Mouse (Mus musculus) limb, embryonic 11.5 days (tissue): Measurements from ENCODE around the gene Rprd1b. TPM values are rescaled to one million over a fixed set of nuclear protein-coding genes. Genes with fewer than 3 reads are reported as not detected.

ENCODE experiments used
- ATAC-seq: fragments of 200-750 bp; cut with Nextera tagmentation; 2 replicates; pipeline ENCODE4 v1.8.0; 2017; ENCODE audit warnings: low read depth; ENCODE audit not compliant: insufficient number of reproducible peaks, low FRiP score, low TSS enrichment
- DNase-seq: peaks from one replicate; pipeline ENCODE4 v3.0.0-alpha.2; 2015; ENCODE audit warnings: low spot score
- H3K27ac ChIP-seq: fragments of 300-500 bp; sonication (generic); replicated peaks from 2 replicates; pipeline ENCODE4 v1.5.1; 2014; ENCODE audit warnings: low read depth, mild to moderate bottlenecking, low read length
- H3K27me3 ChIP-seq: fragments of 300-500 bp; sonication (generic); 2 replicates; pipeline ENCODE4 v1.6.1; 2014; ENCODE audit warnings: mild to moderate bottlenecking, low read length, mixed read lengths; ENCODE audit not compliant: control insufficient read depth, insufficient read depth
- H3K36me3 ChIP-seq: fragments of 300-500 bp; sonication (generic); 2 replicates; pipeline ENCODE4 v1.6.1; 2014; ENCODE audit warnings: mild to moderate bottlenecking, low read length, moderate library complexity, mixed read lengths; ENCODE audit not compliant: control insufficient read depth, insufficient read depth
- H3K4me1 ChIP-seq: fragments of 300-500 bp; sonication (generic); 2 replicates; pipeline ENCODE4 v1.6.1; 2014; ENCODE audit warnings: low read length, mixed read lengths; ENCODE audit not compliant: control insufficient read depth, insufficient read depth
- H3K4me2 ChIP-seq: fragments of 300-500 bp; sonication (generic); 2 replicates; pipeline ENCODE4 v1.6.1; 2014; ENCODE audit warnings: low read depth, mild to moderate bottlenecking, moderate library complexity; ENCODE audit not compliant: severe bottlenecking
- H3K4me3 ChIP-seq: fragments of 300-500 bp; sonication (generic); 2 replicates; pipeline ENCODE4 v1.5.1; 2014; ENCODE audit warnings: low read depth, low read length
- H3K9ac ChIP-seq: fragments of 300-500 bp; sonication (generic); 2 replicates; pipeline ENCODE4 v1.6.1; 2014; ENCODE audit warnings: mild to moderate bottlenecking, low read length
- H3K9me3 ChIP-seq: fragments of 300-500 bp; sonication (generic); 2 replicates; pipeline ENCODE4 v1.6.1; 2016; ENCODE audit warnings: low read length; ENCODE audit not compliant: control insufficient read depth
- WGBS: fragments of 180-500 bp; shearing (Covaris S2); extraction: QIAGEN DNeasy Blood & Tissue Kit; methylation state at CpG from one replicate; pipeline ENCODE4 v1.1.7; 2014; 5-methylcytosine and 5-hydroxymethylcytosine counted together
- polyA plus RNA-seq: library from polyadenylated mRNA; unstranded; fragments of >200 nt; fragmentation: Nextera tagmentation; extraction: Ambion mirVana; gene quantifications from 2 replicates; pipeline ENCODE4 v1.2.1, GENCODE M21; 2014

The Rprd1b gene
- polyA plus RNA-seq, 1 experiment from 2014 or later = 64.7 TPM

GRCm38 (mm10) chr2:158076690-158077089 lies 48.4 kb downstream of the Rprd1b start:
- no peaks in the 10 kb centered on the region for H3K27me3 ChIP-seq
- no peak overlapping the region for H3K9ac ChIP-seq
- H3K4me2 ChIP-seq = no peak overlapping the region
- H3K36me3 ChIP-seq = peaks cover 11% of the 10 kb centered on the region
- no peak overlapping the region for H3K4me3 ChIP-seq
- H3K9me3 ChIP-seq = no peaks in the 10 kb centered on the region
- WGBS = 88% methylated on average over 6 of the region's 6 CpGs
- H3K4me1 ChIP-seq = no peaks in the 10 kb centered on the region
- no peak overlapping the region for H3K27ac ChIP-seq
- ATAC-seq (no peak), DNase-seq (no peak)

GRCm38 (mm10) chr2:158077981-158078380 lies 49.7 kb downstream of the Rprd1b start:
- WGBS = 43% methylated on average over 2 of the region's 2 CpGs
- H3K27ac ChIP-seq = no peak overlapping the region
- H3K9ac ChIP-seq = no peak overlapping the region
- H3K36me3 ChIP-seq = peaks cover 11% of the 10 kb centered on the region
- ATAC-seq (no peak), DNase-seq (no peak)
- no peak overlapping the region for H3K4me2 ChIP-seq
- no peaks in the 10 kb centered on the region for H3K4me1 ChIP-seq
- H3K4me3 ChIP-seq = no peak overlapping the region
- no peaks in the 10 kb centered on the region for H3K27me3 ChIP-seq
- no peaks in the 10 kb centered on the region for H3K9me3 ChIP-seq

GRCm38 (mm10) chr2:158078971-158079370 lies 50.7 kb downstream of the Rprd1b start:
- 89% methylated on average over 7 of the region's 7 CpGs for WGBS
- H3K4me1 ChIP-seq = no peaks in the 10 kb centered on the region
- H3K4me2 ChIP-seq = no peak overlapping the region
- no peak overlapping the region for H3K4me3 ChIP-seq
- no peak overlapping the region for H3K27ac ChIP-seq
- peaks cover 11% of the 10 kb centered on the region for H3K36me3 ChIP-seq
- no peak for ATAC-seq
- no peaks in the 10 kb centered on the region for H3K27me3 ChIP-seq
- H3K9ac ChIP-seq = no peak overlapping the region
- H3K9me3 ChIP-seq = no peaks in the 10 kb centered on the region
- DNase-seq = no peak

GRCm38 (mm10) chr2:158079843-158080395 lies 51.6 kb downstream of the Rprd1b start:
- WGBS = 68% methylated on average over 9 of the region's 9 CpGs
- H3K27me3 ChIP-seq = no peaks in the 10 kb centered on the region
- no peaks in the 10 kb centered on the region for H3K4me1 ChIP-seq
- no peak overlapping the region for H3K4me2 ChIP-seq
- no peak for DNase-seq
- H3K36me3 ChIP-seq = peaks cover 11% of the 10 kb centered on the region
- H3K4me3 ChIP-seq = no peak overlapping the region
- ATAC-seq = no peak
- no peak overlapping the region for H3K27ac ChIP-seq
- H3K9me3 ChIP-seq = no peaks in the 10 kb centered on the region
- H3K9ac ChIP-seq = no peak overlapping the region

- peaks cover 9% of the 10 kb centered on the region for H3K36me3 ChIP-seq
- no peak overlapping the region for H3K4me3 ChIP-seq
- ATAC-seq (no peak), DNase-seq (no peak)
- H3K4me2 ChIP-seq = no peak overlapping the region
- no peaks in the 10 kb centered on the region for H3K9me3 ChIP-seq
- H3K9ac ChIP-seq = no peak overlapping the region
- H3K27me3 ChIP-seq = no peaks in the 10 kb centered on the region
- no peak overlapping the region for H3K27ac ChIP-seq
- H3K4me1 ChIP-seq = no peaks in the 10 kb centered on the region
- 90% methylated on average over 9 of the region's 9 CpGs for WGBS
These were observed 52.4 kb downstream of the Rprd1b start for GRCm38 (mm10) chr2:158080622-158081241.

- H3K4me2 ChIP-seq = no peak overlapping the region
- WGBS = 70% methylated on average over 8 of the region's 8 CpGs
- H3K4me1 ChIP-seq = no peaks in the 10 kb centered on the region
- H3K9ac ChIP-seq = no peak overlapping the region
- no peaks in the 10 kb centered on the region for H3K36me3 ChIP-seq
- no peaks in the 10 kb centered on the region for H3K27me3 ChIP-seq
- H3K9me3 ChIP-seq = no peaks in the 10 kb centered on the region
- ATAC-seq (no peak), DNase-seq (no peak)
- no peak overlapping the region for H3K4me3 ChIP-seq
- no peak overlapping the region for H3K27ac ChIP-seq
These were observed 56.2 kb downstream of the Rprd1b start for GRCm38 (mm10) chr2:158084486-158084885.

GRCm38 (mm10) chr2:158090096-158090495 lies 61.8 kb downstream of the Rprd1b start:
- H3K27ac ChIP-seq = no peak overlapping the region
- no peak overlapping the region for H3K4me3 ChIP-seq
- H3K4me2 ChIP-seq = no peak overlapping the region
- 88% methylated on average over 4 of the region's 4 CpGs for WGBS
- no peak overlapping the region for H3K9ac ChIP-seq
- no peaks in the 10 kb centered on the region for H3K4me1 ChIP-seq
- no peaks in the 10 kb centered on the region for H3K27me3 ChIP-seq
- ATAC-seq (no peak), DNase-seq (no peak)
- no peaks in the 10 kb centered on the region for H3K9me3 ChIP-seq
- no peaks in the 10 kb centered on the region for H3K36me3 ChIP-seq

- Histone ChIP-seq H3K9ac (no peak overlapping the region), H3K9me3 (no peaks in the 10 kb centered on the region), H3K4me2 (no peak overlapping the region), H3K27ac (no peak overlapping the region), H3K4me1 (no peaks in the 10 kb centered on the region), H3K27me3 (no peaks in the 10 kb centered on the region), H3K36me3 (no peaks in the 10 kb centered on the region), H3K4me3 (no peak overlapping the region)
- DNase-seq (no peak), ATAC-seq (no peak; the same call in 1 of the 2 replicates)
- WGBS = 71% methylated on average over 5 of the region's 5 CpGs
These were observed 65.0 kb downstream of the Rprd1b start for GRCm38 (mm10) chr2:158093345-158093744.

- Histone ChIP-seq H3K27ac (no peak overlapping the region), H3K4me1 (no peaks in the 10 kb centered on the region), H3K36me3 (no peaks in the 10 kb centered on the region), H3K9me3 (no peaks in the 10 kb centered on the region), H3K4me2 (no peak overlapping the region), H3K27me3 (no peaks in the 10 kb centered on the region), H3K4me3 (no peak overlapping the region), H3K9ac (no peak overlapping the region)
- WGBS = 86% methylated on average over 7 of the region's 7 CpGs
- ATAC-seq (no peak), DNase-seq (no peak)
These were observed 66.0 kb downstream of the Rprd1b start for GRCm38 (mm10) chr2:158094300-158094699.
